Mouse (Mus musculus) liver, embryonic 14.5 days (tissue): ENCODE measurements around the gene Ankrd6. TPM values are rescaled to one million over a fixed set of nuclear protein-coding genes. Genes with fewer than 3 reads are reported as not detected.

Source experiments
- ATAC-seq: fragments of 200-750 bp; cut with Nextera tagmentation; 2 replicates; pipeline ENCODE4 v1.8.0; 2017; ENCODE audit warnings: moderate number of reproducible peaks, mild to moderate bottlenecking, moderate library complexity; ENCODE audit not compliant: insufficient read depth
- DNase-seq, 3 experiments: peaks; one replicate each; pipeline ENCODE4 v3.0.0-alpha.2; 2012 to 2013; ENCODE audit warnings: low read depth in 3 of 3, low spot score in 3 of 3
- H3K27ac ChIP-seq: fragments of 300-500 bp; sonication (generic); 2 replicates; pipeline ENCODE4 v1.5.1; 2014; ENCODE audit warnings: moderate library complexity, mild to moderate bottlenecking, control low read depth, inconsistent platforms
- H3K27me3 ChIP-seq: fragments of 300-500 bp; sonication (generic); 2 replicates; pipeline ENCODE4 v1.6.1; 2014; ENCODE audit warnings: mild to moderate bottlenecking, low read length, moderate library complexity; ENCODE audit not compliant: control insufficient read depth, insufficient read depth
- H3K36me3 ChIP-seq: fragments of 300-500 bp; sonication (generic); replicated peaks from 2 replicates; pipeline ENCODE4 v1.6.1; 2014; ENCODE audit warnings: low read depth; ENCODE audit not compliant: control insufficient read depth, insufficient read depth
- H3K4me1 ChIP-seq, 2 experiments: fragments of 200-500 bp in 1 of 2; fragments of 300-500 bp in 1 of 2; sonication (generic) in 1 of 2; replicated peaks; 2 replicates each; pipeline ENCODE4 v1.6.1; 2012 to 2014; ENCODE audit warnings: antibody characterized with exemption in 1 of 2, inconsistent platforms in 1 of 2, low read length in 1 of 2; ENCODE audit not compliant: control insufficient read depth in 2 of 2, insufficient read depth in 2 of 2
- H3K4me2 ChIP-seq: fragments of 300-500 bp; sonication (generic); 2 replicates; pipeline ENCODE4 v1.6.1; 2014; ENCODE audit warnings: low read depth, mild to moderate bottlenecking, control low read depth, moderate library complexity
- H3K4me3 ChIP-seq, 2 experiments: fragments of 200-500 bp in 1 of 2; fragments of 300-500 bp in 1 of 2; sonication (generic) in 1 of 2; 2 replicates each; pipeline ENCODE4 v1.5.1; 2012 to 2014; ENCODE audit warnings: low read depth in 2 of 2, low read length in 2 of 2, mild to moderate bottlenecking in 2 of 2, control low read depth in 1 of 2, inconsistent platforms in 1 of 2, moderate library complexity in 1 of 2; ENCODE audit not compliant: insufficient read depth in 1 of 2
- H3K9ac ChIP-seq: fragments of 300-500 bp; sonication (generic); replicated peaks from 2 replicates; pipeline ENCODE4 v1.6.1; 2014; ENCODE audit warnings: mild to moderate bottlenecking, control low read depth, moderate library complexity
- H3K9me3 ChIP-seq: fragments of 300-500 bp; sonication (generic); 2 replicates; pipeline ENCODE4 v1.6.1; 2016; ENCODE audit warnings: low read length, mixed read lengths; ENCODE audit not compliant: control insufficient read depth
- CTCF ChIP-seq: IDR thresholded peaks from 2 replicates; pipeline ENCODE4 v1.5.1; 2016; ENCODE audit warnings: antibody characterized with exemption, low read depth, control low read depth
- EP300 ChIP-seq: IDR thresholded peaks from 2 replicates; pipeline ENCODE4 v1.6.1; 2016; ENCODE audit warnings: antibody characterized with exemption, low read depth
- WGBS: fragments of 180-500 bp; shearing (Covaris S2); extraction: QIAGEN DNeasy Blood & Tissue Kit; methylation state at CpG from one replicate; pipeline ENCODE4 v1.1.7; 2014; ENCODE audit not compliant: insufficient replicate concordance; 5-methylcytosine and 5-hydroxymethylcytosine counted together
- polyA plus RNA-seq, 2 experiments: library from polyadenylated mRNA; depleted of rRNA in 1 of 2; stranded (reverse) in 1 of 2; unstranded in 1 of 2; fragments of >200 nt; fragmentation: Nextera tagmentation in 1 of 2; extraction: Ambion mirVana in 1 of 2; gene quantifications; 2 replicates each; pipeline versions ENCODE4 v1.2.1 to v1.2.3; 2012 to 2014

The Ankrd6 gene
- polyA plus RNA-seq, 2 experiments = 0.31 to 0.42 TPM

GRCm38 (mm10) chr4:32906627-32907026 is 44.0 kb downstream of the Ankrd6 start:
- Histone ChIP-seq H3K27me3 (no peaks in the 10 kb centered on the region), H3K9me3 (no peaks in the 10 kb centered on the region), H3K27ac (no peak overlapping the region), H3K9ac (no peak overlapping the region), H3K4me2 (no peak overlapping the region), H3K4me1 (peaks cover 26 to 29% of the 10 kb centered on the region in 2 experiments), H3K4me3 (no peak overlapping the region), H3K36me3 (no peaks in the 10 kb centered on the region)
- no peak for ATAC-seq
- WGBS = 68% methylated on average over 6 of the region's 6 CpGs
- TF ChIP-seq CTCF = no peak
- TF ChIP-seq EP300 = no peak
- no peak for DNase-seq

- peaks cover 26 to 29% of the 10 kb centered on the region in 2 experiments for H3K4me1 ChIP-seq
- DNase-seq (no peak), ATAC-seq (no peak)
- H3K27ac ChIP-seq = no peak overlapping the region
- H3K9me3 ChIP-seq = no peaks in the 10 kb centered on the region
- TF ChIP-seq EP300 = no peak
- H3K4me2 ChIP-seq = no peak overlapping the region
- no peaks in the 10 kb centered on the region for H3K36me3 ChIP-seq
- 81% methylated on average over 2 of the region's 2 CpGs for WGBS
- H3K4me3 ChIP-seq = no peak overlapping the region
- no peaks in the 10 kb centered on the region for H3K27me3 ChIP-seq
- no peak overlapping the region for H3K9ac ChIP-seq
Observed at GRCm38 (mm10) chr4:32905913-32906312, 44.7 kb downstream of the Ankrd6 start.

GRCm38 (mm10) chr4:32905381-32905780 is 45.3 kb downstream of the Ankrd6 start:
- no peaks in the 10 kb centered on the region for H3K9me3 ChIP-seq
- DNase-seq = no peak
- ATAC-seq = no peak
- H3K9ac ChIP-seq = no peak overlapping the region
- H3K27ac ChIP-seq = no peak overlapping the region
- 63% methylated on average over 2 of the region's 2 CpGs for WGBS
- peaks cover 23 to 26% of the 10 kb centered on the region in 2 experiments for H3K4me1 ChIP-seq
- no peaks in the 10 kb centered on the region for H3K27me3 ChIP-seq
- TF ChIP-seq CTCF (no peak), EP300 (no peak)
- H3K4me2 ChIP-seq = no peak overlapping the region
- H3K36me3 ChIP-seq = no peaks in the 10 kb centered on the region
- no peak overlapping the region for H3K4me3 ChIP-seq

GRCm38 (mm10) chr4:32903826-32904225 is 46.8 kb downstream of the Ankrd6 start:
- Histone ChIP-seq H3K36me3 (no peaks in the 10 kb centered on the region), H3K4me1 (peaks cover 9 to 13% of the 10 kb centered on the region in 2 experiments), H3K4me2 (no peak overlapping the region), H3K27ac (no peak overlapping the region), H3K27me3 (no peaks in the 10 kb centered on the region), H3K4me3 (no peak overlapping the region), H3K9me3 (no peaks in the 10 kb centered on the region), H3K9ac (no peak overlapping the region)
- no peak for ATAC-seq
- DNase-seq = no peak
- no peak for TF ChIP-seq EP300
- WGBS = 76% methylated on average over 7 of the region's 7 CpGs

- Histone ChIP-seq H3K4me2 (no peak overlapping the region), H3K9me3 (no peaks in the 10 kb centered on the region), H3K36me3 (no peaks in the 10 kb centered on the region), H3K9ac (no peak overlapping the region), H3K27me3 (no peaks in the 10 kb centered on the region), H3K4me1 (no peaks in the 10 kb centered on the region), H3K4me3 (no peak overlapping the region), H3K27ac (no peak overlapping the region)
- no peak for TF ChIP-seq EP300
- no peak for TF ChIP-seq CTCF
- 39% methylated on average over 4 of the region's 4 CpGs for WGBS
- DNase-seq (no peak), ATAC-seq (no peak)
Observed at GRCm38 (mm10) chr4:32899051-32899450, 51.6 kb downstream of the Ankrd6 start.

GRCm38 (mm10) chr4:32891341-32891740 is 59.3 kb downstream of the Ankrd6 start:
- DNase-seq = no peak
- WGBS = 84% methylated on average over 10 of the region's 10 CpGs
- no peak overlapping the region for H3K4me3 ChIP-seq
- TF ChIP-seq CTCF = no peak
- no peak for TF ChIP-seq EP300
- H3K27me3 ChIP-seq = no peaks in the 10 kb centered on the region; the same call in 1 of the 2 replicates
- no peaks in the 10 kb centered on the region for H3K4me1 ChIP-seq
- no peaks in the 10 kb centered on the region for H3K9me3 ChIP-seq
- no peak overlapping the region for H3K27ac ChIP-seq
- no peaks in the 10 kb centered on the region for H3K36me3 ChIP-seq
- no peak overlapping the region for H3K9ac ChIP-seq
- H3K4me2 ChIP-seq = no peak overlapping the region
- ATAC-seq = no peak
